Mouse (Mus musculus): ENCODE results near the gene Hoxa11. TPM values are rescaled to one million over a fixed set of nuclear protein-coding genes. Genes with fewer than 3 reads are reported as not detected.

Hoxa11 gene
- polyA plus RNA-seq, 1 experiment = not detected

DNA sequence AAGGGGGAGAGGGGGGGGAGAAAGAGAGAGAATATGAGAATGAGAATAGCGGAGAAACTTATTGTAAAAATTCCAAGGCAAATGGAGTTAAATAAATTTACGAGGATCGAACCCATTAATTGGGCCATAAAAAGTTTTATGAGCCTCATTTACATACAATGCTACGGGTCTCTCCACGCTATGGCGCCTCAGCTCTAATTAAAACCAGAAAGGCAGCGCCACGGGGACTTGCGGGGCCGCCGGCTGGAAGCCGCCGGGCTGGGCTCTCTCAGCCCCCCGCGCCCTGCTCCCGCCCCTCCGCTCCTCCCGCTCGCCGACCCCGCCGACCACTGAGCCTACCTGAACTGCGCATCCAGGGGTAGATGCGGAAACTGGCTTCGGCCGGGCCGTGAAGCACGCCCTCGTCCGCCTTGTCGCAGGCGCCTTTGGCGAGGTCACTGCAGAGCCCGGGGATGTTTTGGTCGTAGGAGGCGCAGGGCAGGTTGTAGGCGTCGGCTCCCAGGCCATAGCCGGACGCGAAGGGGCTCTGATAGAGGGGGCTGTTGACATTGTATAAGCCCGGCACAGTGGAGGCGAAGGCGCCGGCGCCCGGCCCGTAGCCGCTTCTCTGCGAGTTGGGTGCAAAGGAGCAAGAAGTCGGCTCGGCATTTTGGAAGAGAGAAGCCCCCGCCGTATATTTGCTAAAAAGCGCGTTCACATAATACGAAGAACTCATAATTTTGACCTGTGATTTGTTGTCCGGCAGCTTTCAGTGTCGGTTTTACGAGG, 28.7 kb downstream of the Hoxa11 start:
- peaks cover 23% of the 10 kb centered on the region for H3K4me1 ChIP-seq (replicated peaks; ENCODE audit: control insufficient read depth, insufficient read depth, low read length)
- DNase-seq = no peak
- no peak overlapping the region for H3K27ac ChIP-seq (ENCODE audit: control insufficient read depth, insufficient read depth, low read length)
- H3K4me3 ChIP-seq (ENCODE audit: control insufficient read depth, insufficient read depth, low read length) = peak overlapping the region; percentile 58
- peaks cover 29% of the 10 kb centered on the region for H3K27me3 ChIP-seq (ENCODE audit: control insufficient read depth, insufficient read depth, low read length)
- under 1% methylated on average over 58 of the region's 60 CpGs for WGBS
- no peak for TF ChIP-seq POLR2A (IDR thresholded peaks at IDR 0.05; ENCODE audit: control insufficient read depth, extremely low read depth, insufficient read depth, low read length, poor library complexity)
- no peak for TF ChIP-seq CTCF (IDR thresholded peaks at IDR 0.05; ENCODE audit: borderline replicate concordance, control insufficient read depth, extremely low read depth, insufficient read depth, low read length, poor library complexity)
- no peaks in the 10 kb centered on the region for H3K36me3 ChIP-seq (ENCODE audit: control insufficient read depth, insufficient read depth, low read length)

GRCm38 (mm10) chr6:52215771-52216535, 29.7 kb downstream of the Hoxa11 start:
- no peak for DNase-seq
- TF ChIP-seq CTCF (IDR thresholded peaks at IDR 0.05; ENCODE audit: borderline replicate concordance, control insufficient read depth, extremely low read depth, insufficient read depth, low read length, poor library complexity) (no peak), POLR2A (IDR thresholded peaks at IDR 0.05; ENCODE audit: control insufficient read depth, extremely low read depth, insufficient read depth, low read length, poor library complexity) (no peak)
- H3K4me1 ChIP-seq (replicated peaks; ENCODE audit: control insufficient read depth, insufficient read depth, low read length) = peaks cover 24% of the 10 kb centered on the region
- no peak overlapping the region for H3K27ac ChIP-seq (ENCODE audit: control insufficient read depth, insufficient read depth, low read length)
- no peaks in the 10 kb centered on the region for H3K36me3 ChIP-seq (ENCODE audit: control insufficient read depth, insufficient read depth, low read length)
- peaks cover 30% of the 10 kb centered on the region for H3K27me3 ChIP-seq (ENCODE audit: control insufficient read depth, insufficient read depth, low read length)
- WGBS = 30% methylated on average over 30 of the region's 30 CpGs
- no peak overlapping the region for H3K4me3 ChIP-seq (ENCODE audit: control insufficient read depth, insufficient read depth, low read length)

- TF ChIP-seq CTCF (IDR thresholded peaks at IDR 0.05; ENCODE audit: borderline replicate concordance, control insufficient read depth, extremely low read depth, insufficient read depth, low read length, poor library complexity) (no peak), POLR2A (IDR thresholded peaks at IDR 0.05; ENCODE audit: control insufficient read depth, extremely low read depth, insufficient read depth, low read length, poor library complexity) (no peak)
- 83% methylated on average over 3 of the region's 3 CpGs for WGBS
- Histone ChIP-seq H3K4me1 (replicated peaks; ENCODE audit: control insufficient read depth, insufficient read depth, low read length) (peaks cover 24% of the 10 kb centered on the region), H3K27me3 (ENCODE audit: control insufficient read depth, insufficient read depth, low read length) (peaks cover 28% of the 10 kb centered on the region), H3K36me3 (ENCODE audit: control insufficient read depth, insufficient read depth, low read length) (no peaks in the 10 kb centered on the region), H3K27ac (ENCODE audit: control insufficient read depth, insufficient read depth, low read length) (no peak overlapping the region), H3K4me3 (ENCODE audit: control insufficient read depth, insufficient read depth, low read length) (no peak overlapping the region)
- DNase-seq = no peak
Measured at GRCm38 (mm10) chr6:52215070-52215469, 30.5 kb downstream of the Hoxa11 start.

DNA sequence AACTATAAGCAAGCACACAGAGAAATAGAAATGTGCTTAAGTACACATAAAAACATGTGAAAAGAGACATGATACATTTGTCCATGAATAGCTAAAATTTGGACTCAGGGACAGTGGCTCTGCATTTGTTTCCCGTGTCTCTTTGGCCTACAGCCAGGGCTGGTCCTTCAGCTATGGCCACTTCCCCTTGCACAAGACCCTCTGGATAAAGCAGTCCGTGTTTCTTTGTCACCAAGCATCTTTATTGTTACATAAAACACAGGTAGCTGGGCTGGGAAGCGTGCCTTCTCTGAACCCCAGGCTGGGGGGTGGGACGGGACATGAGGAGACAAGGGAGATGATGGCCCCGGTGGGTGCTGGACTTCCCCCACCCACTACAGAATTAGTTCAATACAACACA, 31.3 kb downstream of the Hoxa11 start:
- H3K36me3 ChIP-seq (ENCODE audit: control insufficient read depth, insufficient read depth, low read length) = no peaks in the 10 kb centered on the region
- DNase-seq = no peak
- WGBS = 73% methylated on average over 5 of the region's 5 CpGs

DNA sequence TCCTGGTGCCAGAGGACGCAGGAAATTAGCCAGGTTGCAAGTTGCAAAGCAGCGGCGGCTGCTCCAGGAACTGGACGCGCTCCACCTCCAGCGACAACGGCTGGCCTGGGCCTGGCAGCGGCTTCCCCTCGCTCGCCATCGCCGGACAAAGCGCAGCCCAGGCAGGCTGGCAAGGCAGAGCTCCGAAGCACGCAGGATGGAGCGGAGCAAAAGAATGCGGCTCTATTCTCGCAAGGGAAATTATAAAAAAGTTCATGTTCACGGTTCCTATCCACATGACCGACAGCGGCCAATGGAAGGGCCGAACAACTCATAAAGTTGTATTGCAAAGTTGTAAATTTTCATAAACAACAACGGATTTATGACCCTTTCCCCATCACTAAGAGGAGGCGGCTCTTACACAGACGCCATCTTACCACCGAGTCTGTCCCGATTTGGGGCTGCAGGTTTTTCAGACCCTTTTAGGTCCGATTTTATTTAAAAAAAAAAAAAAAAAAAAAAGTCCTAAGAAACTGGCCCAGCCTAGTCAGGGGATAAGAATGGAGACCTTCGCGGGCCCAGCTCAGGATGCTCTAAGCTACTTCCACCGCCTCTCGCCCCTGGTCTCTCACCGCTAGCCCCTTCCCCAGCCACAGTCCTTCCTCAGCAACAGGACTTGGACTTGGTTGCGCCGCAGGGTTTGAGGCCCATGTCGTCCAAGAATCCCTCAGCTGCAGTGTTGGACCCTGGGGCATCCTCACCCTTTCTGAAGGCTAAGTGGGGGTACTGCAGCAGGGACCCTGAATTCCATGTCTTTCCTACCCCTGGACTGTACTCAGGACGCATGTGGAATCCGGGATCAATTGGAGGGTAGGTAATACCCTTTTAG, 32.3 kb downstream of the Hoxa11 start, which contains the start of the genes Hoxa3 and Gm28308:
TSS of gene Hoxa3 (minus strand) at position 218 of the 868 bp plus-strand sequence.
TSS of gene Gm28308 (minus strand) at position 221 of the 868 bp plus-strand sequence.
- H3K27ac ChIP-seq (ENCODE audit: control insufficient read depth, insufficient read depth, low read length) = peak within 1 kb of the TSS; percentile 10; the same call in 1 of the 2 replicates
- H3K36me3 ChIP-seq (ENCODE audit: control insufficient read depth, insufficient read depth, low read length) = no peaks in the 10 kb centered on the region
- WGBS = 4% methylated on average over 38 of the region's 38 CpGs
- peaks cover 27% of the 10 kb centered on the region for H3K4me1 ChIP-seq (replicated peaks; ENCODE audit: control insufficient read depth, insufficient read depth, low read length)
- DNase-seq = no peak
- H3K4me3 ChIP-seq (ENCODE audit: control insufficient read depth, insufficient read depth, low read length) = peak within 1 kb of the TSS; percentile 44
- TF ChIP-seq POLR2A (IDR thresholded peaks at IDR 0.05; ENCODE audit: control insufficient read depth, extremely low read depth, insufficient read depth, low read length, poor library complexity) (no peak), CTCF (IDR thresholded peaks at IDR 0.05; ENCODE audit: borderline replicate concordance, control insufficient read depth, extremely low read depth, insufficient read depth, low read length, poor library complexity) (no peak)
- peaks cover 22% of the 10 kb centered on the region; the same call in 1 of the 2 replicates for H3K27me3 ChIP-seq (ENCODE audit: control insufficient read depth, insufficient read depth, low read length)

More for the DNA sequence above, 31.3 kb downstream of the Hoxa11 start:
- Histone ChIP-seq H3K27ac (ENCODE audit: control insufficient read depth, insufficient read depth, low read length) (no peak overlapping the region), H3K4me1 (replicated peaks; ENCODE audit: control insufficient read depth, insufficient read depth, low read length) (peaks cover 24% of the 10 kb centered on the region), H3K27me3 (ENCODE audit: control insufficient read depth, insufficient read depth, low read length) (peaks cover 26% of the 10 kb centered on the region), H3K4me3 (ENCODE audit: control insufficient read depth, insufficient read depth, low read length) (no peak overlapping the region)
- TF ChIP-seq POLR2A (IDR thresholded peaks at IDR 0.05; ENCODE audit: control insufficient read depth, extremely low read depth, insufficient read depth, low read length, poor library complexity) = no peak
- no peak for TF ChIP-seq CTCF (IDR thresholded peaks at IDR 0.05; ENCODE audit: borderline replicate concordance, control insufficient read depth, extremely low read depth, insufficient read depth, low read length, poor library complexity)

All from thymus, adult 2 months (tissue).